Mouse (Mus musculus): ENCODE measurements around the gene Fam168b.

Gene Fam168b

DNA sequence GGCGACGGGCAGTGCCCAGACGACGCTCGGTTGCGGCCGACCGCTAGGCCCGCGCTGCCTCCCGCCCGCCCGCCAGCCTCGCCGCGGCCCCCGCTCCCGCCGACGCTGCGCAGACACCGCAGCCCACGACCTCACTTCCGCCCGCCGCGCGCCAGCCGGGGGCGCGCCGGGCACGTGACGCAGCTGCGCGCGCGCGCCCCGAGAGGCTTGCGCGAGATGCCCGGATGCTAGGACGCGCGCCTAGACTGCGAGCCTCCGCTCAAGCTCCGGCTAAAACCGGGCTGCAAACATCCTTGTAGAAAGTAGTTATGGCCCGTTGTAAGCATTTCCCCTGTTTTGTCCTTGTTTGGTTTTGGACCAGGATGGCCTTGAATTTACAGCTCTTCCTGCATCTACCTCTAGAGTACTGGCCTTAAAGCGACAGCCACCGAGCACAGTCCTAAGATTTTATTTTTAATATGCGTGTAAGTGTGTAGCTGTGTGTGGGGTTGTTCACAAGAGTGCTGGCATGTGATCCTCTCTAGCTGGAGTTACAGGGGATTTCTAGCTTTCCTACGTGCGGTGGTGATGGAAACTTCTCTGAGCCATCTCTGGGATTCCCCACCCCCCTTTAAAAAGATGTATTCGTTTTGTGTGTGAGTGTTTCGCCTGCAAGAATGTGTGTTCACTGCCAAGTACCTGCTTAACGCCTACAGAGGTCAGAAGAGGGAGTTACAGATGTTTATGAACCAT, at the start of gene Fam168b:
Fam168b (minus strand) TSS at position 179 of the 732 bp plus-strand sequence.
- peak; percentile 84 for DNase-seq

- DNase-seq, result no peak
Observed at GRCm38 (mm10) chr1:34892466-34892865, 49.6 kb upstream of the Fam168b start.

DNA sequence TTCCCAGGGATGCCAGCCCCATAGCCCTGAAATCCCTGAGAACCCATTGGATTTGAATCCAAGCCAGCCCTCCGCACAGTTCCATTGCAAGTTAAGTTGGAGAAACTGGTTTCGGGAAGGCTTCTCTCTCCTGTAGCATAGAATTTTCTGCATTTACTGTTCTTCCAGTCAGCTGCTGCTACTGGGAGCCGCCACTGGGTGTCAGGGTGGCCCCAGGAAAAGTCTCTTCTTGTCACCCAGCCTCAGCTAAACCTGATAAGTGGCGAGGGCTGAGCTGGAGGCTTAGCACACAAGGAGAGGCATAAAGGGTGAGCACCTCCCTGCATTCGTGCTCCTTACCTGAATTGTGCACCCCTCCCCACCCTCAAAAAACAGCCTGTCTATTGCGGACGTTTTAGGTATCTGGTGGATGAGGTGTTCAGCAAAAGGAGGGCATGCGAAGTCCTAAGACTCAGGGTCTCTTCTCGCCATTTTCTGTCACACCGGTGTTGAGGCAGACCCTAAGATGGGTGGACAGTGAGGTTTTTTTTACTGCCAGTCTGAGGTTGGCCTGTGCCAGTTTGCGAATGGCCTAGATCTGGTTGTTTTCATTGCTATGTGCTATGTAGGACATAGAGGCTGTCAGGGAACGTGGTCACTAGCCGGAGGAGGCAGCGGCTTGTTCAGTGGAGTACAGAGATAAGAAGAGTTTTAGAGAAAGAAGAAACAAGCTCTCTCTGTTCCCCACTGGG, 48.9 kb upstream of the Fam168b start:
- DNase-seq, result no peak

DNA sequence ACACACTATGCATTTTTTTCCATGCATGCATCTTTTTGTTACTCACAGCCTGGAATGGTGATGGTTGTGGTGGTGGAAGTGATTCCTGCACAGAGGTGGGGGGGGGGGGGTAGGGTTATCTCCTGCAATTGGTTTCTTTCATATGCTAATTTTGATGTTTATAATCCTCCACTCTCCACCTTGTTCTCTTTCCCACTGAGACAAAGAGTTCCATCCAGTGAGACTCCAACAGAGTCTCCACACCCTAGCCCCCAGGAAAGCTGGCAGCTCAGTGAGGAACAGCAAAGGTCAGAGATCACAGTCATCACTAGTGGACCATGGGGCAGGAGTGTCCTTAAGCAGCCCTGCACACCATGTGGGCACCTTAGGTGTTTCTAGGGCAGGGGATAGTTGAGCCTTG, 40.9 kb upstream of the Fam168b start:
- DNase-seq, result no peak

- DNase-seq, result no peak
Observed at GRCm38 (mm10) chr1:34879611-34880010, 36.7 kb upstream of the Fam168b start.

DNA sequence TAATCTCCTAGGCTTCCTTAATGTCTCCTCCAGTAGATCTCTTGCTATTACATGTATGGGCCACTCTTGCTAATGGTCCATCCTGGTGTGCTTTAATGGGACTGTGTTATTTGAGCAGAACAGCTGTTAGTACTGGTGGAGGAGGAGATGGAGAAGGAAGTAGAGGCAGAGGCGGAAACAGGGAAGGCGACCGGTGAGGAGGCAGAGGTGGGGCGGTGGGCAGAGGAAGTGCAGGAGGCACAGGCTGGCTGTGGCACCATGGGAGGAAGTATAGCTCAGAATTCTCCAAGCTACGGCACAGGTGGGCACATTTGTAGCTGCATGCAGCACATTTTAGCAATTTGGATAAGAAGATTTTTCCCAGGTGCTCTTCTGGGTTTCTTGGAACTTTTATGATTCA, 30.7 kb upstream of the Fam168b start:
- DNase-seq, result no peak

DNA sequence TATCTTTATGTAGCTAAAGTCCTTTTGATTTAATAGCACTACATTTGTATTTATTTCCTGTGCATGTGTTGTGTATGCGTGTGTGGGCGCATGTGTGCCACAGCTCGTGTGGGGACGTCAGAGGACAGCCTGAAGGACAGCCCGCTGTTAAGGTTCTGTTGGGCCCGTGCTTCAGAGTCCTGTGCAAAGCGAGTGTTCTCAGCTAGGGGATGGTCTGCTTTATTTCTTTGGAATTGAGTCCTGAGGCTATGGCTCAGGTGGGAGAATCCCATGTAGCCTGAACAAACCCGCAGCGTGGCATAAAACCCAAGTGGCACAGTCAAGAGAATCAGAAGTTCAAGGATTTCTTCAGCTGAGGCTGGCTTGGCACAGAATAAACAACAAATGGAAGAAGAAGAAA, 28.3 kb upstream of the Fam168b start:
- DNase-seq, result no peak

GRCm38 (mm10) chr1:34869231-34869630, 26.4 kb upstream of the Fam168b start:
- DNase-seq, result no peak

- no peak for DNase-seq
Observed at GRCm38 (mm10) chr1:34868391-34868790, 25.5 kb upstream of the Fam168b start.

- DNase-seq, result no peak
Observed at GRCm38 (mm10) chr1:34867574-34867955, 24.7 kb upstream of the Fam168b start.

DNA sequence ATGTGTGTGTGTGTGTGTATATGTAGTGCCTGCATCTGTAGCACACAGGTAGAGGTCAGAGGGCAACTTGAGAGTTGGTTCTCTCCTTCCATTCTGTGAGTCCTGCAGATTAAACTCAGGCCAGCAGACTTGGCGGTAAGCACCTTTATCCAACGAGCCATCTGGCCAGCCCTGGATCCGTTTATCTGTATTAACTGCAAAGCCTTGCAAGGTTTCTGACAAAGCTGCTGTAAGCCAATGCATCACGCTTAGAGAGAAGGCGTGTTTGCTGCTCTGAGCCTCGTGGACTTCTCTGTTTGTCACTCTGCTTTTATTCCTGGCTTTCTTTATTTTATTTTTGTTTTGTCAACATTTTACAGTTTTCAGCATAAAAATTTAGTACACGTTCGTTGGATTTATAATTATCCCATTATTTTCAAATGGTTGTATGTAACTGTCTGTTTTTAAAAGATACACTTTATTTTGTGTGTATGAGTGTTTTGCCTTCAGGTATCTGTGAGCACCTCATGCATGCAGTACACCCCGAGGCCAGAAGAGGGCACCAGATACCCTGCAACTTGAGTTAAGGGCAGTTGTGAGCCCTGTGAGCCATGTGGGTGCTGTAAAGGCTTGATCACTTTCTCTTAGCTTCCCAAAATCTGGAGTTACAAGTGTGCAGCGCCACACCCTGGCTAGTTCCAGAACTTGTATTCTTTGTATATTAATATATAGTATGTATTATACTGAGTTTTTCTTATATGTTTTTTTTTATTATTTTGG, 24.1 kb upstream of the Fam168b start:
- peak; percentile 91 for DNase-seq

GRCm38 (mm10) chr1:34865866-34866265, 23.0 kb upstream of the Fam168b start:
- DNase-seq, result no peak

DNA sequence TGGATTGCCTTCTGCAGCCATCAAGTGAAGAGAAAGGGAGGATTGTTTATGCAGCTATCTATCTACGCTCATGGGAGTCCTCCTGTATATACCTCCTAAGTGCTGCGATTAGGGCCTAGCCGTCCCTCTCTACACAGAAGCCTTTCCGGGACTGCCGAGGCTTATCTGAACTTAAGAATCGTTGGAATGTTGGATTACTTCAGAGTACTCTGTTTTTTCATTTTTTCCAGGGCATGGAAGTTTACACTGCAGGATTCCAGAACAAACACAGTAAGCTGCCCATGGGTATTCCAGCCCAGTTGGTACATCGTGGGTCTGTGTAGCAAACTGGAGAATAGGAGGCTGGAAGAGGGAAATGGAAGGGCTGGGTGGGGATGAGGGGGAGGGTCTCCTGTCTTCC, 21.4 kb upstream of the Fam168b start:
- no peak for DNase-seq

GRCm38 (mm10) chr1:34863323-34863722, 20.5 kb upstream of the Fam168b start:
- DNase-seq, result no peak

GRCm38 (mm10) chr1:34862877-34863276, 20.0 kb upstream of the Fam168b start:
- DNase-seq, result peak; percentile 63

DNA sequence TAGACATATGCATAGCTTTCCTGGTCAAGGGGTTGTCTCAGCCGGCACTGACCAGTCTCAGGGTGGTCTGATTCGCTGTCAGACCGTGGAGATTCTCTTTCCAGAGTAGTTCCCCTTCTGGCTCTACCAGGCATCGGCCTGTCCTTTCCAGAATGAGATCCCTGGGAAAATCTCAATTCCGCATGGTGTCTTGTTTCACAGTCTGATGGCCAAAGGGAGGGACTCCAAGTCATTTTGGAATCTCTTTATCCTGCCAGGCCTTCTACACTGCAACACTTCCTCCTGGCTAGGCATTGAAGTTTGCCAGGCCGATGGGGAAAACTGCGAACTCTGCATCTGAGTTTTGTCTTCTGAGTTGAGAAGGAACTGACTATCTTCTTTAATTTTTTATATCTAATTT, 17.3 kb upstream of the Fam168b start:
- DNase-seq, result no peak

- no peak for DNase-seq
Observed at GRCm38 (mm10) chr1:34859761-34860160, 16.9 kb upstream of the Fam168b start.

- peak; percentile 86 for DNase-seq
Observed at GRCm38 (mm10) chr1:34858671-34859070, 15.8 kb upstream of the Fam168b start.

GRCm38 (mm10) chr1:34855056-34855739, 12.3 kb upstream of the Fam168b start:
- DNase-seq, result peak; percentile 70

DNA sequence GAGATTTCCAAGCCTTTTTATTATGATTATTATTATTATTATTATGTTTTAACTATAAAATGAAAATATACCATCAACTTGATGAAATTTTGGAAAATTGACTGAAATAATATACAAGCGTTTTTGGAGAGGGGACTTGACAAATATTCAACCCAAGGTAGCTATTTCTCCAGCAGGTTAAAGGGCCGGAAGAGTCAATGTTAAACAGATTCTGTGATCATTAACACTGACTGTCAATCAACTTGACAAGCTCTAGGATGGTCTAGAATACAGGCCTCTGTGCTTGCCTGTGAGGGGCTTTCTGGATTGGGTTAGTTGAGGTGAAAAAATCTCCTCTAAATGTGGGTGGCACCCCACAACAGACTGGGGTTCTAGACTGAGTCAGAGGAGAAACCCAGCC, 10.9 kb upstream of the Fam168b start:
- DNase-seq, result no peak

- no peak for DNase-seq
Observed at GRCm38 (mm10) chr1:34852116-34852878, 9.4 kb upstream of the Fam168b start.

DNA sequence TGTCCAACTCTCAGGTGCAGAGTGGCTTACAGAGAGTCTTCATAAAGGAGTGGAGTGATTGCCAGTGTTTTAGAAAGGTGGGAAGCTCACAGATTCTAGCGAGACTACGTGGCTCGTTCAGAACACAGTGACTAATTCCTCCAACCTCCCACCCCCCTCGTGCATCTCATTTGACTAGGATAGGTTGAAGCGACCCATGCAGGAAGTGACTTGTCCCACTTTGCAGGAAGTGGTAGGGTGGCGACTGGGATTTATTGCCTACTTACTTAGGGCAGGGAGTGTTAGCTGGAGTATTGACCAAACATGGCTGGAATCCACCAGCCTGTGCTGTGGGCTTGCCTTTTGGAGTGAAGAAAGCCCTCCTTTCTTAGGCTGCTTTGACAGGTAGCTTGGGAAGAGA, 8.7 kb upstream of the Fam168b start:
- peak; percentile 70 for DNase-seq

All from kidney, adult 11 months (tissue).